Mouse (Mus musculus): ENCODE measurements at regions not wholly inside any gene's neighbourhood (a gene's known extent, or its start where the extent isn't known, plus 50 kb on each side); places are given as distances from the start of the nearest gene placed in this dataset.

DNA sequence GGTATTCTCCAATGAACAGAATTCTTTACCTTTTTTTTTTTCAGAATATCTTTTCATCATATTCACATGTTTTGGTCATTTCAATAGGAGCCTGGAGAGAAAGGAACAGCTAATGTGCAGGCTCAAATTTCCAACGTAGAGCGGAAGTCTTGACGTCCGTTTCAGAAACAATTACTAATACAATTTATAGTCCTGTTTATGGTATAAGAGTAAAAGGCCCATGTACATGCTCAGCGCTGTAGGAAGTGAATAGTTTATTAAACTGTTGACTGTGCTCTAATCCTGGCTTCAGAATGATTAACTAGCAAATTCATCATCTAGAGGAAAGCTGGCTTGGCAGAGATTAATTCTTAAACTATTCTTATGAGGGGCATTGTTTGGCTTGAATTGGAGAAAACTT, 142.1 kb downstream of the Pik3r1 start:
- Histone ChIP-seq H3K36me3 (ENCODE audit: control insufficient read depth, insufficient read depth, low read length) (no peaks in the 10 kb centered on the region), H3K4me3 (ENCODE audit: low read depth, low read length) (no peak overlapping the region), H3K4me2 (ENCODE audit: low read length) (no peak overlapping the region), H3K27me3 (replicated peaks; ENCODE audit: control insufficient read depth, insufficient read depth, low read length) (no peaks in the 10 kb centered on the region), H3K9me3 (ENCODE audit: control insufficient read depth, low read length) (no peaks in the 10 kb centered on the region), H3K4me1 (replicated peaks; ENCODE audit: control insufficient read depth, insufficient read depth, low read length) (peaks cover 3% of the 10 kb centered on the region; the same call in 1 of the 2 replicates), H3K27ac (ENCODE audit: low read depth) (no peak overlapping the region), H3K9ac (ENCODE audit: low read length) (no peak overlapping the region)
- ATAC-seq (replicated peaks; ENCODE audit: low FRiP score, low TSS enrichment, low read depth), result no peak
- DNase-seq (ENCODE audit: low spot score), result no peak
- 33% methylated on average over 5 of the region's 5 CpGs for WGBS

GRCm38 (mm10) chr13:101624179-101624581, 143.8 kb downstream of the Pik3r1 start:
- Histone ChIP-seq H3K4me1 (replicated peaks; ENCODE audit: control insufficient read depth, insufficient read depth, low read length) (peaks cover 3% of the 10 kb centered on the region; the same call in 1 of the 2 replicates), H3K4me2 (ENCODE audit: low read length) (no peak overlapping the region), H3K36me3 (ENCODE audit: control insufficient read depth, insufficient read depth, low read length) (no peaks in the 10 kb centered on the region), H3K27ac (ENCODE audit: low read depth) (no peak overlapping the region), H3K4me3 (ENCODE audit: low read depth, low read length) (no peak overlapping the region), H3K9ac (ENCODE audit: low read length) (no peak overlapping the region), H3K9me3 (ENCODE audit: control insufficient read depth, low read length) (no peaks in the 10 kb centered on the region), H3K27me3 (replicated peaks; ENCODE audit: control insufficient read depth, insufficient read depth, low read length) (no peaks in the 10 kb centered on the region)
- DNase-seq (ENCODE audit: low spot score) (no peak), ATAC-seq (replicated peaks; ENCODE audit: low FRiP score, low TSS enrichment, low read depth) (no peak)
- 37% methylated on average over 5 of the region's 5 CpGs for WGBS

DNA sequence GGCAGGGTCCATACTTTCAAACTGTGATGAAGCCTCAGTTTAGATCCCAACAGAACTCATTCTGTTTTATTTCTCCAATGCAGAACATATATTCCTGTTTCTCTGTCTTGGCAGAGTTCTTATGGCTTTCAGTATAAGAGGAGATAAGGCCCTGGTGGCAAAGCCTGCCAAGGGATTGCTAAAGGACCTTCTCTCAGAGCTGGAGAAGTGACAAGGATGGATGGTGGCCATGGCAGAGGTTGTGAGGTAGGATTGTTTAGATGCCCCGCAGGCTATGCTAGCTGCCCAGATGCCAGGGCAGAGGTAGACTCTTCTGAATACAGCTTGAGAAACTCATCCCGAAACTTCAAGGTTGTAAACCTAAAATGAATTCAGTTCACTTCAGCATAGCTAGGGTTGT, 145.4 kb downstream of the Pik3r1 start:
- H3K4me1 ChIP-seq (replicated peaks; ENCODE audit: control insufficient read depth, insufficient read depth, low read length), result peaks cover 3% of the 10 kb centered on the region; the same call in 1 of the 2 replicates
- H3K4me2 ChIP-seq (ENCODE audit: low read length), result no peak overlapping the region
- no peak overlapping the region for H3K9ac ChIP-seq (ENCODE audit: low read length)
- no peaks in the 10 kb centered on the region for H3K27me3 ChIP-seq (replicated peaks; ENCODE audit: control insufficient read depth, insufficient read depth, low read length)
- no peak overlapping the region for H3K27ac ChIP-seq (ENCODE audit: low read depth)
- WGBS, result 97% methylated on average over 2 of the region's 2 CpGs
- DNase-seq (ENCODE audit: low spot score) (no peak), ATAC-seq (replicated peaks; ENCODE audit: low FRiP score, low TSS enrichment, low read depth) (no peak)
- no peaks in the 10 kb centered on the region for H3K9me3 ChIP-seq (ENCODE audit: control insufficient read depth, low read length)
- H3K4me3 ChIP-seq (ENCODE audit: low read depth, low read length), result no peak overlapping the region
- no peaks in the 10 kb centered on the region for H3K36me3 ChIP-seq (ENCODE audit: control insufficient read depth, insufficient read depth, low read length)

GRCm38 (mm10) chr13:101620660-101621059, 147.4 kb downstream of the Pik3r1 start:
- Histone ChIP-seq H3K9me3 (ENCODE audit: control insufficient read depth, low read length) (no peaks in the 10 kb centered on the region), H3K4me3 (ENCODE audit: low read depth, low read length) (no peak overlapping the region), H3K4me2 (ENCODE audit: low read length) (no peak overlapping the region), H3K36me3 (ENCODE audit: control insufficient read depth, insufficient read depth, low read length) (no peaks in the 10 kb centered on the region), H3K27ac (ENCODE audit: low read depth) (no peak overlapping the region), H3K4me1 (replicated peaks; ENCODE audit: control insufficient read depth, insufficient read depth, low read length) (peaks cover 2% of the 10 kb centered on the region; the same call in 1 of the 2 replicates), H3K27me3 (replicated peaks; ENCODE audit: control insufficient read depth, insufficient read depth, low read length) (no peaks in the 10 kb centered on the region), H3K9ac (ENCODE audit: low read length) (no peak overlapping the region)
- peak; percentile 32 for DNase-seq (ENCODE audit: low spot score)
- WGBS, result 87% methylated on average over 3 of the region's 3 CpGs
- ATAC-seq (replicated peaks; ENCODE audit: low FRiP score, low TSS enrichment, low read depth), result no peak

- no peaks in the 10 kb centered on the region for H3K4me1 ChIP-seq (replicated peaks; ENCODE audit: control insufficient read depth, insufficient read depth, low read length)
- H3K36me3 ChIP-seq (ENCODE audit: control insufficient read depth, insufficient read depth, low read length), result no peaks in the 10 kb centered on the region
- WGBS, result 87% methylated on average over 1 of the region's 1 CpGs
- H3K9me3 ChIP-seq (ENCODE audit: control insufficient read depth, low read length), result no peaks in the 10 kb centered on the region
- no peak overlapping the region for H3K4me2 ChIP-seq (ENCODE audit: low read length)
- no peak overlapping the region for H3K27ac ChIP-seq (ENCODE audit: low read depth)
- H3K4me3 ChIP-seq (ENCODE audit: low read depth, low read length), result no peak overlapping the region
- DNase-seq (ENCODE audit: low spot score) (no peak), ATAC-seq (replicated peaks; ENCODE audit: low FRiP score, low TSS enrichment, low read depth) (no peak)
- H3K9ac ChIP-seq (ENCODE audit: low read length), result no peak overlapping the region
- no peaks in the 10 kb centered on the region for H3K27me3 ChIP-seq (replicated peaks; ENCODE audit: control insufficient read depth, insufficient read depth, low read length)
Observed at GRCm38 (mm10) chr13:101619154-101619553, 148.9 kb downstream of the Pik3r1 start.

GRCm38 (mm10) chr13:101612786-101613185, 155.2 kb downstream of the Pik3r1 start:
- Histone ChIP-seq H3K9ac (ENCODE audit: low read length) (no peak overlapping the region), H3K4me2 (ENCODE audit: low read length) (no peak overlapping the region), H3K4me1 (replicated peaks; ENCODE audit: control insufficient read depth, insufficient read depth, low read length) (no peaks in the 10 kb centered on the region), H3K27ac (ENCODE audit: low read depth) (no peak overlapping the region), H3K36me3 (ENCODE audit: control insufficient read depth, insufficient read depth, low read length) (no peaks in the 10 kb centered on the region), H3K9me3 (ENCODE audit: control insufficient read depth, low read length) (no peaks in the 10 kb centered on the region), H3K4me3 (ENCODE audit: low read depth, low read length) (no peak overlapping the region), H3K27me3 (replicated peaks; ENCODE audit: control insufficient read depth, insufficient read depth, low read length) (no peaks in the 10 kb centered on the region)
- ATAC-seq (replicated peaks; ENCODE audit: low FRiP score, low TSS enrichment, low read depth), result no peak
- no peak for DNase-seq (ENCODE audit: low spot score)
- 77% methylated on average over 2 of the region's 2 CpGs for whole genome bisulfite sequencing

- Histone ChIP-seq H3K4me3 (ENCODE audit: low read depth, low read length) (no peak overlapping the region), H3K9me3 (ENCODE audit: control insufficient read depth, low read length) (no peaks in the 10 kb centered on the region), H3K36me3 (ENCODE audit: control insufficient read depth, insufficient read depth, low read length) (no peaks in the 10 kb centered on the region), H3K9ac (ENCODE audit: low read length) (no peak overlapping the region), H3K4me2 (ENCODE audit: low read length) (no peak overlapping the region), H3K4me1 (replicated peaks; ENCODE audit: control insufficient read depth, insufficient read depth, low read length) (no peaks in the 10 kb centered on the region), H3K27me3 (replicated peaks; ENCODE audit: control insufficient read depth, insufficient read depth, low read length) (no peaks in the 10 kb centered on the region), H3K27ac (ENCODE audit: low read depth) (no peak overlapping the region)
- ATAC-seq (replicated peaks; ENCODE audit: low FRiP score, low TSS enrichment, low read depth) (no peak), DNase-seq (ENCODE audit: low spot score) (no peak)
- WGBS, result 82% methylated on average over 6 of the region's 6 CpGs
Observed at GRCm38 (mm10) chr13:101611725-101612124, 156.3 kb downstream of the Pik3r1 start.

DNA sequence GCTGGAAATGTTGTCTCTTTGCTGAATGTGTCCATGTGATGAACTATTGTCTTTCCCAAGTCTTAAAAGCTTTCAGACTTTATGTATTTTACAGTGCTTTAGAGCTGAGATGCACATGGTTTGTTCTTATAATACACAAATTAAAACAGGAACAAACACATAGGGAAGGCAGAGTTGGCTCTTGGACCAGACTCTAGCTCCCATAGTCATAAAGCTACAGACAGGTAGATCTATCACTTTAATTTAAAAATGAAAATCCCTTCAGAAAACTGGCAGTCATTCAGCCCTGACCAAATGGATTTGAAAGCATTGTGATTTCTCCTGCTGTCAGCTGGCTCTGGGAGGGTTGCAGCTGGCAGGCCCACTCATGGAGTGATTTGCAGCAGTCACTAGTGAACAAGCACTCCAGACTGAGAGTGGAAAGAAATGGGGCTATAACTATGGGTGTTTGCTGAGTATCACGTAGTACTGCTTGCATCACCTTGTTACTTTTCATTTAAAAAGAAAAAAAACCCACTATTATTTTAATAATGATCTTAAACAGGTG, 161.8 kb downstream of the Pik3r1 start:
- no peak overlapping the region for H3K9ac ChIP-seq (ENCODE audit: low read length)
- ATAC-seq (replicated peaks; ENCODE audit: low FRiP score, low TSS enrichment, low read depth) (no peak), DNase-seq (ENCODE audit: low spot score) (no peak)
- no peaks in the 10 kb centered on the region for H3K36me3 ChIP-seq (ENCODE audit: control insufficient read depth, insufficient read depth, low read length)
- H3K4me2 ChIP-seq (ENCODE audit: low read length), result no peak overlapping the region
- H3K4me3 ChIP-seq (ENCODE audit: low read depth, low read length), result no peak overlapping the region
- no peaks in the 10 kb centered on the region for H3K27me3 ChIP-seq (replicated peaks; ENCODE audit: control insufficient read depth, insufficient read depth, low read length)
- no peaks in the 10 kb centered on the region for H3K9me3 ChIP-seq (ENCODE audit: control insufficient read depth, low read length)
- WGBS, result 62% methylated on average over 1 of the region's 1 CpGs
- no peaks in the 10 kb centered on the region for H3K4me1 ChIP-seq (replicated peaks; ENCODE audit: control insufficient read depth, insufficient read depth, low read length)
- no peak overlapping the region for H3K27ac ChIP-seq (ENCODE audit: low read depth)

DNA sequence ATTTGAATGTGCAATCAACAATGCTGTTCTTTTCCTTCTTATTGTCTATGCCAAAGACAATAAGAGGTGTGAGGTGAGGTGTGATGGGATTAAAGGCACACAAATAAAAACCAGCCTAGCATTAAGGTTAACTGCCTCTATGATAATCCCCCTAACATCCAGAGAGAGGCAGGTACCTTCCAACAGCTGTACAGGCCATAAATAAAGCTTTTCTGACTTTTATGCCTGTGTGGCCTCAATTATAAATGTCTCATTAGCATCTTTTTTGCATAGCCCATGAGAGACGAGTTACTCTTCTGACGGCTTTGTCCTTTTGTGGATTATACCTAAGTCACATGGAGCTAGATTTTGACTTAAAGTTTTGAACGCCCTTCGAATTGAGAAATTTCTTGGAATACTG, 162.3 kb downstream of the Pik3r1 start:
- no peak overlapping the region for H3K4me3 ChIP-seq (ENCODE audit: low read depth, low read length)
- no peaks in the 10 kb centered on the region for H3K4me1 ChIP-seq (replicated peaks; ENCODE audit: control insufficient read depth, insufficient read depth, low read length)
- 93% methylated on average over 4 of the region's 4 CpGs for WGBS
- no peaks in the 10 kb centered on the region for H3K9me3 ChIP-seq (ENCODE audit: control insufficient read depth, low read length)
- H3K4me2 ChIP-seq (ENCODE audit: low read length), result no peak overlapping the region
- DNase-seq (ENCODE audit: low spot score) (no peak), ATAC-seq (replicated peaks; ENCODE audit: low FRiP score, low TSS enrichment, low read depth) (no peak)
- no peak overlapping the region for H3K27ac ChIP-seq (ENCODE audit: low read depth)
- H3K27me3 ChIP-seq (replicated peaks; ENCODE audit: control insufficient read depth, insufficient read depth, low read length), result no peaks in the 10 kb centered on the region
- no peak overlapping the region for H3K9ac ChIP-seq (ENCODE audit: low read length)
- H3K36me3 ChIP-seq (ENCODE audit: control insufficient read depth, insufficient read depth, low read length), result no peaks in the 10 kb centered on the region

Data from intestine, embryonic 14.5 days (tissue).